Mouse (Mus musculus) brain, embryonic 14.5 days (tissue): ENCODE measurements at regions not wholly inside any gene's neighbourhood (a gene's known extent, or its start where the extent isn't known, plus 50 kb on each side); places are given as distances from the start of the nearest gene placed in this dataset.

Source experiments
- CTCF ChIP-seq: fragments of 200-500 bp; IDR thresholded peaks from 2 replicates; pipeline ENCODE4 v1.5.1; 2012; ENCODE audit warnings: inconsistent platforms, mild to moderate bottlenecking, moderate library complexity, borderline replicate concordance; ENCODE audit not compliant: insufficient read depth, insufficient read length; ENCODE audit errors: extremely low read depth
- POLR2A ChIP-seq: fragments of 200-500 bp; IDR thresholded peaks from 2 replicates; pipeline ENCODE4 v1.6.1; 2012; ENCODE audit warnings: mild to moderate bottlenecking, inconsistent platforms, borderline replicate concordance; ENCODE audit not compliant: poor library complexity, insufficient read depth, insufficient read length, severe bottlenecking; ENCODE audit errors: extremely low read depth

DNA sequence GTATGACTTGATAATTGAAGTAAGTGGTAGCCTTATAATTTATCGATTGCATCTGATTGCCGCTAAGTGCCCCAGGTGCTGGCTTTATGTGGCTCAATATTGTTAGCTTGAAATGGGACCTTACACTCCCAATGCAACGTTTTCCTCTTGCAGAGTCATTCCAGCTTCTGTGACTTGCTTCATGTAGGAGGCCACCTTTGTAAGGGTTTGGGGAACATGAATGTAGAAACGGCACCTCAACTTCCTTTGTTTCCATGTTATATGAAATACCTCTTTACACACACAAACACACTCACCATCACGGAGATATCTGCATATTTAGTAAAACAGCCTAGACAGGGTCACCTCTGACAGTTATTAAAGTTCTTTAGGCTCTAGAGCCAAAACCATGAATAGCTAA, 59.4 kb upstream of the Cep78 start:
- no peak for TF ChIP-seq CTCF
- TF ChIP-seq POLR2A, result no peak
